Mouse (Mus musculus) cortical plate, adult 2 months (tissue): ENCODE data around the gene Kcnj10.

ENCODE experiments used
- CTCF ChIP-seq: fragments of 200-500 bp; IDR thresholded peaks from 2 replicates; pipeline ENCODE4 v1.5.1; 2011; ENCODE audit warnings: mild to moderate bottlenecking, control low read depth, low read length; ENCODE audit not compliant: insufficient read depth; ENCODE audit errors: extremely low read depth
- POLR2A ChIP-seq: fragments of 200-500 bp; IDR thresholded peaks from 2 replicates; pipeline ENCODE4 v1.6.1; 2011; ENCODE audit warnings: mild to moderate bottlenecking, low read length, control low read depth; ENCODE audit not compliant: insufficient read depth; ENCODE audit errors: extremely low read depth

DNA sequence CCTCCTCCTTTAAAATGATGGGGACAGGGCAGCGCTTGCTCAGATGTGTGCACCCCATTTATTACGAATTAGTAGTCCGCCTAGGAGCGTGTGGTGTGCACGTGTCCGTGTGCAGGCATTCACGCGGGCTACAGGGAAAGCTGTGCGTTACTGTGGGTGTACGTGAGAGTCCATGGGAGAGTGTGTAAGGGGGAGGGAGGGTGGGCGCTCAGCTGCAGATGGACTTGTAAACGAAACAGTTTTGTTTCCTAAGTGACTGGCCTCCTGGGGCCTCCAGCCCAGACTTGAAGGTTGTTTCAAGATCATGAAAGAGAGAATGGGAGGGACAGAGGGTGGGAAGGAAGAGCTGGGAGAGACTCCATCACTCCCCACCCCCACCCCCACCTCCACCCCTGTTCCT, 39.8 kb upstream of the Kcnj10 start:
- TF ChIP-seq CTCF (no peak), POLR2A (no peak)
